Mouse (Mus musculus): ENCODE measurements around the gene Phykpl.

The Phykpl gene

DNA sequence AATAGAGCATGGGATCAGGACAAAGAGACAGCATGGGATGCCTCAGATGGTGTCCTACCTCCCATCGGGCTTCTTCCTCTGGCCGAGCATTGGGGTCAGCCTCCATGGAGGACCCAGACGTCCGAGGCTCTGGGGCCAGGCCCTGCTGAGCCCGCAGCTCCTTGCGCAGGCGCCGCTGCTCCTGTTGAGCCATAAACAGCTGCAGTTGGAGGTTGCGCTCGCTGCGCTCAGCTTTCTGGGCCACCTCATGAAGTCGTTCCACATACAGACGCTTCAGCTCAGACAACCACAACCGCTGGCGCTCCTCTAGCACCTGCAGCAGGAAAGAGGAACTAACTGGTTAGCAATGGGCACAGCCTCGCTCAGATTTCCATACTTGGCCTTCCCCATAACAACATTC, 59.7 kb downstream of the Phykpl start:
- DNase-seq (ENCODE audit: low spot score) = peak; percentile 48

DNA sequence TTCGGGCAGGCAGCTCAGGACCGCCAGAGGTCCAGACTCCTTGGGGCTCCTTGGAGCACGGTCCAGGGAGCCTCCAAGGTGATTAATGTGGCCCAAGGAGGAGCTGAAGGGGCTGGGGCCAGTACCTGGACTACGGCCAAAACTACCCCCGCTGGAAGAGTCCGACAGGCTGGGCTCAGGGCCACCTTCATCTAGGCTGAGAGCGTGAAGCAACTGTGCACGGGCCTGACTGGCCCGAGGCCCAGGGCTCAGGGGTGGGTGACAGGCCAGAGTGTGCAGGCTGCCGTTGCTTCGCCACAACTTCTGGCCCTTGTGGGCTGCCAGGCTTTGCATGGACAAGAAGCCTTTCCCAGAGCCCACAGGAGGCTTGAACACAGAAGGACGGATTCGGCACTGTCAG, 60.7 kb downstream of the Phykpl start:
- DNase-seq (ENCODE audit: low spot score) = no peak

DNA sequence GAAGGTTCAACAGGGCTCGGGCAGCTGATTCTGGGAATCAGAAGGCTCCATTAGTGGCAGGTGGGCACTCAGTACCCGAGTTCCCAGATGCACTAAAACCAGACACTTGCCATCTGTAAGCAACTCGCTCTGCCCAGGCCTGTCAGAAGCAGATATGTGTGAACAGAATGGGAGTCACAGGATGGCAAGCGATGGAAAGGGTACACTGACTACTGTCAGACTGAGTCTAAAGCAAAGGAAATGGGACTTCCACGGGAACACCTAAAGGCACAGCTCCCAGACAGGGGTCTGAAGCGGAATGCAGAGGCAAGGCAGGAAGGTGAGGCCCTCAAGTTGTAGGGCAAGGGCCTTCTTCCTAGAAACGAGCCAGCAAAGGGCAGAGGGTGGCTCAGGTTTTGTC, 61.7 kb downstream of the Phykpl start:
- DNase-seq (ENCODE audit: low spot score) = no peak

DNA sequence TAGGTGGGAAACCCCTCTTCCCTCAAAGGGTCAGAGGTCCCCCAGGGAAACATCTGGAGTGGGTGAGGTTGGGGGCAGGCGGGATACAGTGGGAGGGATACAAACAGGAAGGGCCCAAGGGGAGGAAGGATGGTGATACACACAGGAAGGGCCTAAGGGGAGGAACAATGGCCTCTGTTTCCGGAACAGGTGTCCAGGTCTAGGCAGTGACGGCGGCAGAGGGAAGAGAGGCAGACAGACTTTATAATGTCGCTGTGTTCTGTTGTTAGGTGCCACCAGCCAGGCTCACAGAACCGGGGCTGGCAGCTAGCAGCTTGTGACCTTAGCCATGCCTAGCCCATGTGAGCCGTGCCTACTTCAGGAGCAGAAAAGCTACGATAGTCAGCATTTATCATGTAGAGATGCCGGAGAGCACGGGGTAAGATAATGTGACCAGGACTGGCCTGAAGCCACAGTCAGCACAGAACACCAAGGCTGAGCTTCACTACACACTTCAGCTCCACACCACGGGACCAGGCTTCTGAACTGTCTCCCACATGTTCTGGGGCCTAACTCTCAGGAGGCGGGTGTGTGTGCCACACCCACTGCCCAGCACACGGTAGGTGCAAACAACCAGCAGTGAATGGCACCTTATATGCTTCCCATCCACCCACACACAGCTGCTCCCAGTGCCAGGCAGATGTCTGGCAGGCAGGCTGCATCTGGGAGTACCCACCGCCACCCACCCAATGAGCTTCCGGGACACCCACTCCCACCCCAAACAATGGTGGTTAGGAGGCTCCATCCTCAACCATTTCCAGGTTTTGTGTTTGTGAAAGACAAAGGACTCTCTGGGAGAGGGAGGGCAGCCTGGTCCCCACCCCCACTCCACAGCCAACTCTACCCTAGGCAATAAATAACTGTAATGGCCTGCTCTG, 62.5 kb downstream of the Phykpl start:
- no peak for DNase-seq (ENCODE audit: low spot score)

DNA sequence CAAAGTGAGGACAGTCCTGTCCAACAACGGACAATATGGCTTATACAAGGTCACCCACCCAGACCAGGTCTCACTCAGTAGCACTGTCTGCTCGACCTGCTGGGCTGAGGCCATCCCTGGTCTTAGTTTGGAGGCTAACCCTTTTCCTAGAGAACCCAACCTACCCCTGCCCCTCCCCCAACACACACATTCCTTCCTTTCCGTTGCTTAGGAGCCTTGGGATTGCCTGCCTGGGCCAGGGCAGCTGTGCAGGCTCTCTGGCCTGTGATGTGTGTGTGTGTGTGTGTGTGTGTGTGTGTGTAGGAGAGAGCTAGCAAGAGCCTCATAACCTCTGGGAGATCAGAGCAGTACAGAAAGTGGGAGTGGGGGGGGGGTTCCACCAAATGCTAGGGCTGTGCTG, 64.0 kb downstream of the Phykpl start:
- DNase-seq (ENCODE audit: low spot score) = no peak

DNA sequence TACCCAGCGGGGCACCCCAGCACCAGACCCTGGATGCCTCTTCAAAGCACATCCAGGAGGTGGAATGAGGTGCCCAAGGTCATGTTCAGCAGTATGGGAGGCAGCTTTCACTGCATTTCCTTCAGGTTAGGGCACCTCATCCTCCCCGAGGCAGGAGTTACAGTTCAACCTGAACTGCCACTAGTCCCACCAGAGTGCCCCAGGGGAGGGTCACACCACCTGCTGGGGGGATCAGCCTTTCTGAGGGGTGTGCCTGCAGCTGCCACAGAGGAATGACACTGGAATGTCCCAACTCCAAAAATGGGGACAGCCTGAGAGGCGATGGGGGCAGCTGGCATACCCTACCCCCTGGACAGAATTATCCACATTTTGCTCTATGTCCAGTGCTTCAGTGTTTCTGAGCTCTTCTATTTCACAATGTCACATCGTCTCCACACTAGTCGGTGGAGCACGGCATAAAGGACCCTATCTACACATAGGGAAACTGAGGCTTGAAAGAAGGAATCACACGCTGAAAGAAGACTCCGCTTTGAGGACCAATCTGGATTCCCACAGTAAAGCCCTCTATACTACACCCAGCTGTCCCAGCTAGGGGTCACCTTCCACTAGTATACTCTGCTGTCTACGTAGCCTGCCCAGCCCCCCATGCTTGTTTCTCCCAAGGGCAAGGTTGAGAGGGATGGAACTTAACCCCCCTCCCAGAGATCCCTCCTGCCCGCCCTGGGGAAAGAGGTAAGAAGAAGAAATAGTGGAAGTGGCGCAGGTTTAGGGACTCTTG, 64.7 kb downstream of the Phykpl start:
- DNase-seq (ENCODE audit: low spot score) = no peak

DNA sequence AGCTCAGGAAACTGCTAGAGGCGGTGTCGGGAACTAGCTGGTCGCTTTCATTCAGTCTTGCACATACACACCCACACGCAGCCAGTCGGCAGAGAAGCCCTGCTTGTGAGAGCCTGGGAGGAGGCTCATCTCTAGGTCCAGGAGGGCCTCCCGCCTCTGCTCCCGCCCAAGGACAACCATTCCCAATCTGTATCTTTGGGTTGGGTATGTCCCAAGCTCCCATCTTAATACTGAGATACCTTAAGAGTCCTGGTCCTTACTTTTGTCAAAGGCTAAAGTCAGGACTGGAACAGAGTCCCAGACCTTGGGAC, 65.3 kb downstream of the Phykpl start:
- DNase-seq (ENCODE audit: low spot score) = no peak

DNA sequence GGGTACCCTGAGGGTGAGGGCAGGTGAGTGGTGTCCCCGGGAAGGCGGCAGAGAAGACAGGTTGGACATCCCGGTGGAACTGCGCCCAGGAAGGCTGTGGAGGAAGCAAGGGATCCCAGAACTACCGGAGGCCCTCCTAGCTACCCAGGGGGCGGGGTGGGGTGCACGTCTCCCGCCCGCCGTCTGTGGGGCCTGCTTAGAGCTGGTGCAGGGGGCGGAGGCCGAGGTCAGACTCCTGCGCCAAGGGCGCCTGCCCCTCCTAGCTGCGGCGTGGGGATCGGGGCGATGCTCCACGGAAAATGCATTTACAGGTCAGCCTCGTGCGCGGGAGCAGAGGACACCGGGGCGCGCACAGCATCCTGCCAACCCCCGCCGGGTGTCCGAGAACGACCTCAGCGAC, 65.7 kb downstream of the Phykpl start:
- no peak for DNase-seq (ENCODE audit: low spot score)

DNA sequence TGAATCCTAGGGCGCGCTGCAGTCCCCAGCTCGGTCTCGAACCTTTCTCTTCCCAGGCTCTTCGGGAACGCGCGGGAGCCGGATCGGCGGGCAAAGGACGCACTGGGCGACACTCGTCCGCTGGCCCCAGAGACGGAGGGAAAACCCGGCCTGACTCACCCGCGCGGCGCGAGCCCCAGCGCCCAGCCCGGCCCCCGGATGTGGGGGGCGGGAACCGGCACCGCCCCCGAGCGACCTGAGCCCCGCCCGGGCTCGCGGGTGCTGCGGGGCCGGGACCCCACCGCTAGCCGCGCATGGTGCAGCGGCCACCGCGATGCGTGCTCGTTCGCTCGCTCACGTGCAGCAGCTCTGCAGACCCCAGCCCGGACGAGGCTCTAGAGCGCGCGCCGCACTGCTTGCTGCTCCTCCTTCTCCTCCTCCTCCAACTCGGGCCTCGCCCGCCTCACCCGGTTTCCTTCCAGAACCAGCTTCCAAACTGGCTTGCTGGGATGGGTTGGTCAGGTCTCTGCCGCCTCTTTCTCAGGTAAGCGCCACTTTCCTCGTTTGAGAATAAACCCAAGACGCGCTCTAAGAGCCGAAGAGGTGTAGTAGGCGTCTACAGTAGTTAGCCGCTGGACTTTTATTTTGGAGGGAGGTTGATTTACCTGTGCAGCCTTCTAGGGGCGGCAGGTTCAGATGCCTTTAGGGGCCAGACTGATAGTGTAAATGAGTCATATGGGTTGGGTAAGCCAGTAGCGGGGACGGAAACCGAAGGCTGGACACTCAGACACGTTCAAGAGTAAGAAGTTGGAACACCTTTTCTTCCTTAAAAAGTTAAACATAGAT, 66.3 kb downstream of the Phykpl start, which contains the start of the genes N4bp3 and D930048N14Rik:
TSS of gene N4bp3 (minus strand) at position 152 of the 825 bp plus-strand sequence.
TSS of gene D930048N14Rik (plus strand) at position 264 of the 825 bp plus-strand sequence.
- peak; percentile 73 for DNase-seq (ENCODE audit: low spot score)

DNA sequence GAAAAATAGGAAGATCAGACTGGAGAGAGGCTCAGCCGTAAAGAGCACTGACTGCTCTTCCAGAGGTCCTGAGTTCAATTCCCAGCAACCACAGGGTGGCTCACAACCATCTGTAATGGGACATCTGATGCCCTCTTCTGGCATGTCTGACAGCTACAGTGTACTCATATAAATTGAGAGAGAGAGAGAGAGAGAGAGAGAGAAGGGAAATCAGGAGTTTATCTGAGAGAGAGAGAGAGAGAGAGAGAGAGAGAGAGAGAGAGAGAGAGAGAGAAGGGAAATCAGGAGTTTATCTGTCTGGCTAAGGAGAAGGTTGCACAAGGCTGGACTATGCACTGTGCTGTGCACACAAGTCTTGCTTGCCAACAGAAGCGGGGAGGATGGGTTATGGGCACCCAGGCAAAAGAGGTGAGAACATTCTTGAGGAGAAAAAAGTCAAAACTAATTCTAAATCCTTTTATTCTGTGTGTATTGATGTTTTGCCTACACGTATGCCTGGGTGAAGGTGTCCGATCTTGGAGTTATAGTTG, 68.4 kb downstream of the Phykpl start:
- DNase-seq (ENCODE audit: low spot score) = no peak

DNA sequence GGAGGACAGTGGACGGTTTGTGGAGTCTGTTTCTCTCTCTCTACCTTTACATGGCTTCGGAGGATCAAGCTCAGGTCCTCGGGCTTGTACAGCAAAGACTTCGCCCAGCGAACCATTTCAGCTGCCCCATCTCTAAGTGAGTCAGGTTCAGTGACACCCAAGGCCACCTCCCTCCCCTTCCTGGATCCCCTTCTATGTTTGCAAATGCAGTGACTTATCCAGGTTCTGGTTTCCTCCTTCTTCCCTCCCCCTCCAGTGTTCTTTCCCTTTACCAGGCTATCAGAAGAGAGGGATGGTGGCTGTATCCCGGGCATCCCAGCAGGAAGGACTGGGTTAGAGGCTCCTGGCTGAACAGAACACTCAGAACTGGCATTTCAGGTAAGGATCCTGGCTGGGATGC, 69.2 kb downstream of the Phykpl start:
- DNase-seq (ENCODE audit: low spot score) = no peak

Measured in T-cell, adult 2 months (primary cell).